Mouse (Mus musculus): Measurements from ENCODE around the gene Evx2. TPM values are rescaled to one million over a fixed set of nuclear protein-coding genes. Genes with fewer than 3 reads are reported as not detected.

Gene Evx2
- total and polyA plus RNA-seq, 2 experiments from 2014 or later = not detected

- DNase-seq (ENCODE audit: low spot score) (peak; percentile 65), ATAC-seq (ENCODE audit: insufficient read depth, low read depth) (no peak)
- no peak overlapping the region for H3K27ac ChIP-seq (ENCODE audit: low read depth)
- H3K4me1 ChIP-seq (ENCODE audit: control insufficient read depth, insufficient read depth) = no peaks in the 10 kb centered on the region
- H3K4me3 ChIP-seq (ENCODE audit: low read depth, low read length) = no peak overlapping the region
- peak; percentile 86 for TF ChIP-seq CTCF (IDR thresholded peaks at IDR 0.05; ENCODE audit: low read depth)
- TF ChIP-seq EP300 (IDR thresholded peaks at IDR 0.05; ENCODE audit: low read depth) = no peak
- no peak overlapping the region for H3K4me2 ChIP-seq (ENCODE audit: low read depth, low read length)
- H3K27me3 ChIP-seq (ENCODE audit: control insufficient read depth, insufficient read depth, low read length) = peaks cover 98% of the 10 kb centered on the region
- WGBS = 17% methylated on average over 17 of the region's 17 CpGs
- no peaks in the 10 kb centered on the region for H3K36me3 ChIP-seq (replicated peaks; ENCODE audit: control insufficient read depth, insufficient read depth, low read length)
- H3K9ac ChIP-seq (replicated peaks; ENCODE audit: low read depth, low read length) = no peak overlapping the region
- H3K9me3 ChIP-seq (replicated peaks; ENCODE audit: control insufficient read depth, low read length) = no peaks in the 10 kb centered on the region
Measured at GRCm38 (mm10) chr2:74701949-74702819, 42.8 kb upstream of the Evx2 start.

DNA sequence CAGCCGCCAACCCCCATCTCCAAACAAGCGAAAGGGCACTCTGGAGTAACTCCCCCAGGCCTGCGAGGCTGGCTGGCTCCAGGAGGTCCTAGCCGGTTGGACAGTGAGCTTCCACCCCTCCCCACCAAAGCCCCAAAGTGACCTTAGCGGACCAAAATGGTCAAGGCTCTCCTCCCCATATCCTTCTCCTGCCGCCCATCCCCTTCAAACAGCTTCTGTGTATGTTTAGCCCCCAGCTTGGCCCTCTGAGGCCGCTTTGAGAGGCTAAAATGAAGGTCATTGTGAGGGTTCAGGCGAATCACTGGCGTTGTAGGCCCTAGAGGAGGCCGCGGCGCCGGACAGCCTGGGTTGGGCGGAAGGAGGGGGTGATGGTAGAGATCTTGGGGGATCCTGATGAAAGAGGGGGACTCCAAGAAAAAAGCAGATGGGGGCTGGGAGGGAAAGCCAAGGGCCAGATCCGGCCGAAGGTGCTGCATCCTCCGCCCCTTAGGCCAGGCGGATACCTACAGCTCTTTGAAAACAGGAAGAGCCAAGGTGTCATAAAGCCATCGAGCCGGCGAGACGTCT lies 41.3 kb upstream of the Evx2 start:
- TF ChIP-seq CTCF (IDR thresholded peaks at IDR 0.05; ENCODE audit: low read depth) (no peak), EP300 (IDR thresholded peaks at IDR 0.05; ENCODE audit: low read depth) (no peak)

GRCm38 (mm10) chr2:74699664-74700545 lies 40.5 kb upstream of the Evx2 start:
- Histone ChIP-seq H3K36me3 (replicated peaks; ENCODE audit: control insufficient read depth, insufficient read depth, low read length) (no peaks in the 10 kb centered on the region), H3K4me3 (ENCODE audit: low read depth, low read length) (no peak overlapping the region), H3K27me3 (ENCODE audit: control insufficient read depth, insufficient read depth, low read length) (peaks cover 99% of the 10 kb centered on the region), H3K4me1 (ENCODE audit: control insufficient read depth, insufficient read depth) (no peaks in the 10 kb centered on the region), H3K9ac (replicated peaks; ENCODE audit: low read depth, low read length) (no peak overlapping the region), H3K9me3 (replicated peaks; ENCODE audit: control insufficient read depth, low read length) (no peaks in the 10 kb centered on the region), H3K27ac (ENCODE audit: low read depth) (no peak overlapping the region), H3K4me2 (ENCODE audit: low read depth, low read length) (no peak overlapping the region)
- ATAC-seq (ENCODE audit: insufficient read depth, low read depth) (no peak), DNase-seq (ENCODE audit: low spot score) (no peak)
- TF ChIP-seq EP300 (IDR thresholded peaks at IDR 0.05; ENCODE audit: low read depth) = no peak
- no peak for TF ChIP-seq CTCF (IDR thresholded peaks at IDR 0.05; ENCODE audit: low read depth)
- 5% methylated on average over 23 of the region's 23 CpGs for WGBS

More for the DNA sequence above, 41.3 kb upstream of the Evx2 start:
- peaks cover 99% of the 10 kb centered on the region for H3K27me3 ChIP-seq (ENCODE audit: control insufficient read depth, insufficient read depth, low read length)
- H3K9ac ChIP-seq (replicated peaks; ENCODE audit: low read depth, low read length) = no peak overlapping the region
- no peak overlapping the region for H3K4me2 ChIP-seq (ENCODE audit: low read depth, low read length)
- H3K4me3 ChIP-seq (ENCODE audit: low read depth, low read length) = no peak overlapping the region
- no peak overlapping the region for H3K27ac ChIP-seq (ENCODE audit: low read depth)
- DNase-seq (ENCODE audit: low spot score) (no peak), ATAC-seq (ENCODE audit: insufficient read depth, low read depth) (no peak)
- no peaks in the 10 kb centered on the region for H3K36me3 ChIP-seq (replicated peaks; ENCODE audit: control insufficient read depth, insufficient read depth, low read length)
- WGBS = 7% methylated on average over 22 of the region's 22 CpGs
- no peaks in the 10 kb centered on the region for H3K4me1 ChIP-seq (ENCODE audit: control insufficient read depth, insufficient read depth)
- no peaks in the 10 kb centered on the region for H3K9me3 ChIP-seq (replicated peaks; ENCODE audit: control insufficient read depth, low read length)

DNA sequence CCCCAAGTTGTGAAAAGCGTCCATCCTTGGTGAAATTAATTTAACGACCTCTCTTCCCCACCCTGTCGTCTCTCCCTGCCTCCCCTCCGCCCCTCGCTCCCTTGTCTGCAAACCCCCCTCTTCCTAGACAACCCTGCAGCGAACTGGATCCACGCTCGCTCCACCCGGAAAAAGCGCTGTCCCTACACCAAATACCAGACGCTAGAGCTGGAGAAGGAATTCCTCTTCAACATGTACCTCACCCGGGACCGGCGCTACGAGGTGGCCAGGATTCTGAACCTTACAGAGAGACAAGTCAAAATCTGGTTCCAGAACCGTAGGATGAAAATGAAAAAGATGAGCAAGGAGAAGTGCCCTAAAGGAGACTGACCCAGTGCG lies 39.7 kb upstream of the Evx2 start:
- DNase-seq (ENCODE audit: low spot score) (no peak), ATAC-seq (ENCODE audit: insufficient read depth, low read depth) (no peak)
- Histone ChIP-seq H3K9ac (replicated peaks; ENCODE audit: low read depth, low read length) (no peak overlapping the region), H3K4me1 (ENCODE audit: control insufficient read depth, insufficient read depth) (no peaks in the 10 kb centered on the region), H3K4me2 (ENCODE audit: low read depth, low read length) (no peak overlapping the region), H3K27me3 (ENCODE audit: control insufficient read depth, insufficient read depth, low read length) (peaks cover 99% of the 10 kb centered on the region), H3K4me3 (ENCODE audit: low read depth, low read length) (peak overlapping the region; percentile 37; the same call in 1 of the 2 replicates), H3K27ac (ENCODE audit: low read depth) (no peak overlapping the region), H3K36me3 (replicated peaks; ENCODE audit: control insufficient read depth, insufficient read depth, low read length) (no peaks in the 10 kb centered on the region), H3K9me3 (replicated peaks; ENCODE audit: control insufficient read depth, low read length) (no peaks in the 10 kb centered on the region)
- 2% methylated on average over 17 of the region's 17 CpGs for WGBS
- TF ChIP-seq CTCF (IDR thresholded peaks at IDR 0.05; ENCODE audit: low read depth) = no peak

DNA sequence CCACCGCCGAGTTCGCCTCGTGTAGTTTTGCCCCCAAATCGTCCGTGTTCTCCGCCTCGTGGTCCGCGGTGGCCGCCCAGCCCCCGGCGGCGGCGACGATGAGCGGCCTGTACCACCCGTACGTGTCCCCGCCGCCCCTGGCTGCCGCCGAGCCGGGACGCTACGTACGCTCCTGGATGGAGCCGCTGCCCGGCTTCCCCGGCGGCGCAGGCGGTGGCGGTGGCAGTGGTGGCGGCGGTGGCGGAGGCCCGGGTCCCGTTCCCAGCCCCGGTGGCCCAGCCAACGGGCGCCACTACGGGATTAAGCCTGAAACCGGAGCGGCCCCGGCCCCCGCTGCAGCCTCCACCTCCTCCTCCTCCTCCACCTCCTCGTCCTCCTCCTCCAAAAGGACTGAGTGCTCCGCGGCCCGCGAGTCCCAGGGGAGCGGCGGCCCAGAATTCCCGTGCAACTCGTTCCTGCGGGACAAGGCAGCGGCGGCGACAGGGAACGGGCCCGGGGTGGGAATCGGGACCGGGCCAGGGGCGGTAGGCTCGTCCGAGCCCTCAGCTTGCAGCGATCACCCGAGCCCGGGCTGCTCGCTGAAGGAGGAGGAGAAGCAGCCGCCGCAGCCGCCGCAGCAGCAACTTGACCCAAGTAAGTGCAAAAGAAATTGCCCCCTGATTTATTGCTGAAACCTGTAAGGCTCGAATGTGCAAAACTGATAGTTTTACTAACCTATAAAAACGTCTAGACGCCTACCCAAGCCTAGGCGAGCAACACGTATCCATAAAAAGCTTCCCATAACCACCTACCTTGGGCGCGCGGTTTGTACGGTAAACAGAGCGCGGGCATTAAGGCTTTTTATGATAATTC lies 39.1 kb upstream of the Evx2 start:
- ATAC-seq (ENCODE audit: insufficient read depth, low read depth) (peak; percentile 24; the same call in 1 of the 2 replicates), DNase-seq (ENCODE audit: low spot score) (no peak)
- Histone ChIP-seq H3K4me2 (ENCODE audit: low read depth, low read length) (peak overlapping the region; percentile 55), H3K4me1 (ENCODE audit: control insufficient read depth, insufficient read depth) (no peaks in the 10 kb centered on the region), H3K4me3 (ENCODE audit: low read depth, low read length) (peak overlapping the region; percentile 37), H3K9me3 (replicated peaks; ENCODE audit: control insufficient read depth, low read length) (no peaks in the 10 kb centered on the region), H3K27ac (ENCODE audit: low read depth) (no peak overlapping the region), H3K27me3 (ENCODE audit: control insufficient read depth, insufficient read depth, low read length) (peaks cover 99% of the 10 kb centered on the region), H3K36me3 (replicated peaks; ENCODE audit: control insufficient read depth, insufficient read depth, low read length) (no peaks in the 10 kb centered on the region), H3K9ac (replicated peaks; ENCODE audit: low read depth, low read length) (no peak overlapping the region)
- TF ChIP-seq EP300 (IDR thresholded peaks at IDR 0.05; ENCODE audit: low read depth) = no peak
- TF ChIP-seq CTCF (IDR thresholded peaks at IDR 0.05; ENCODE audit: low read depth) = no peak
- under 1% methylated on average over 77 of the region's 86 CpGs for WGBS
